Mouse (Mus musculus) right cerebral cortex, adult 18-20 months (tissue): Measurements from ENCODE around the gene Vwa3a.

Source experiments
- DNase-seq: peaks from one replicate; pipeline ENCODE4 v3.0.0; 2022; ENCODE audit warnings: mixed read lengths

Vwa3a gene

GRCm38 (mm10) chr7:120838436-120839160 lies 99.5 kb downstream of the Vwa3a start:
- DNase-seq, result no peak

- no peak for DNase-seq
Measured at GRCm38 (mm10) chr7:120839786-120840185, 100.7 kb downstream of the Vwa3a start.

- DNase-seq, result peak; percentile 92
Measured at GRCm38 (mm10) chr7:120842345-120843036, 103.4 kb downstream of the Vwa3a start, which contains the start of gene Eef2k. TSS of gene Eef2k (plus strand) at chr7:120842831.

- peak; percentile 90 for DNase-seq
Measured at GRCm38 (mm10) chr7:120843037-120843621, 104.0 kb downstream of the Vwa3a start.

- DNase-seq, result no peak
Measured at GRCm38 (mm10) chr7:120843852-120844435, 104.8 kb downstream of the Vwa3a start.

- no peak for DNase-seq
Measured at GRCm38 (mm10) chr7:120844689-120845088, 105.6 kb downstream of the Vwa3a start.

GRCm38 (mm10) chr7:120848831-120849512 lies 109.9 kb downstream of the Vwa3a start:
- no peak for DNase-seq

- no peak for DNase-seq
Measured at GRCm38 (mm10) chr7:120850165-120850564, 111.0 kb downstream of the Vwa3a start.
